Mouse (Mus musculus): ENCODE measurements around the gene Sys1.
A peak's percentile ranks its signal among the peaks of the same experiment; 100 is the strongest.

Gene Sys1

DNA sequence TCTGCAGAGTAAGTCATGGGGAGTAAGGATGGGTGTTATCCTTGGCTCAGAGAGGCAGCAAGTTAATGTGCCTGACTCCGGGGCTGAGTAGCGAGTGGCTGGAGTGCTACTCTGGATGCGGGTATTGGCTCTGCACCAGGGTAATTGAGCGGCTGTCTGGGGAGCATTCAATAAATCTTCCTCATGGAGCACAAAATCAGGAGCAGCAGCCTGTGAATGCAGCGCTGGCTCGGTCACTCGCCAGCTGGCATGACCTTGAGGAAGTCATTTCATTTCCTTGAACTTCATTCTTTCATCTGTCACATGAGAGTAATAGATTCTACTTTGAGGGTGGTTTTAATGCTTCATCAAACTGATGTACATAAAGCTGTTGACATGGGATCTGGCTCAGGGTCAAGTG, 43.7 kb downstream of the Sys1 start:
- no peak for DNase-seq (ENCODE audit: low spot score)

DNA sequence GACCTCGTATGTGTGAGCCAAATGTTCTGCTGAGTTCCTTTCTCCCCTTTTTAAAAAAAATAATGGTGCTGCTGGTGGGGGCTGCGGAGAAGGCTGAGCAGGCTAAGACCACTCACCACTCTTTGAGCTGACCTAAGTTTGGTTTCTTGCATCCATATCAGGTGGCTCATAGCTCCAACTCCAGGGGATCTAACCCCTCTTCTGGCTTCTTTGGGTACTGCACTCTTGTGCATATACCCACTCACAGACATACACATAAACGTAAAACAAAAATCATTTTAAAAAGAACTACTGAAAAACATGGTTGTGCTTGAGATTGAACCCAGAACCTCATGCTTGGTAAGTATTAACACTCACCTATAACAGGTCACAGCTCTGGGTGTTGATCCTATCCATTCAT, 48.2 kb downstream of the Sys1 start:
- no peak for DNase-seq (ENCODE audit: low spot score)

DNA sequence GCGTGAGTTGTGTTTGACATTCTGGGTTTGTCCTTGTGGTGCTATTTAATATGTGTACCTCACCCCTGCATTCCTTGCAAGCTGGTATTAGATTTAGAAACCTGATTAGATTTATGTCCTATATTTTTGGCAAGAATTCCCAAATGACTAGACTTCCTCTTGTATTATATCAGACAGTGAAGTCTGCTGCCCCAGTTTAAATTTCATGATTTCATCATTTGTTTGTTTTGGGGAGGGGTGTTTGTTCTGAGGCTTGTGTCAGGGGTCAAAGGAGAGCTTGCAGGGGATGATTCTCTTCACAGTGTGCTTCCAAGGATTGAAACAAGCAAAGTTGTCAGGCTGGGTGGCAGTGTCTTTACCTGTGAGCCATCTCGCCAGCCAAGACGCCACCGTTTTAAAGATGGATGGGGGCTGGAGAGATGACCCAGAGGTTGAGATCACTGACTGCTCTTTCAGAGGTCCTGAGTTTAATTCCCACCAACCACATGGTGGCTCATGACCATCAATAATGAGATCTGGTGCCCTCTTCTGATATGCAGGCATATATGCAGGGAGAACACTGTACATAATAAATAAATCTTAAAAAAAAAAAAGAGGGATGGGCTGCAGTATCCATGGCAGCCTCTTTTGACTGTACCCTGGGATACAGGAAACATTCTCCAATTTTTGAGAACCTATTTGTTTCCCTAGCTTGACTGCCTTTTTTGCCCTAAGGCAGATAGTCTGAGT, 49.0 kb downstream of the Sys1 start:
- DNase-seq (ENCODE audit: low spot score): no peak

DNA sequence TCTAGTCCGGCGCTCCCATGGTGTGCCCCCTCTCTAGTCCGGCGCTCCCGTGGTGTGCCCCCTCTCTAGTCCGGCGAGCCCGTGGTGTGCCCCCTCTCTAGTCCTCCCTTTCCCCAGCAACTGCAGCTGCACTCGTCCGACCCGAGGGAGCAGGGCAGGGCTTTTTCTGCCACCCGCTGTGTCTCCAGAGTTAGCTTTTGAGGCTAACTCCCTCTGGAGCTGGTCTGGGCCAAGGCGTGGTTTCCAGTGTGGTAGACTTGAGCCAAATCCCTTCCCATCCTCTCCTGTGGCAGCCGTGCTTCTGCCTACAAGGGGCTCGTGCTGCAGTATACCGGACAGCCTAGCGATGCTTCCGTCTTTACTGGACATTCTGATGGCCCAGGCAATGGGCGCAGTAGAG, 51.0 kb downstream of the Sys1 start:
- DNase-seq (ENCODE audit: low spot score): no peak

- no peak for DNase-seq (ENCODE audit: low spot score)
These were observed 53.9 kb downstream of the Sys1 start for GRCm38 (mm10) chr2:164510621-164511190.

GRCm38 (mm10) chr2:164512121-164512909, 55.6 kb downstream of the Sys1 start:
- no peak for DNase-seq (ENCODE audit: low spot score)

- peak; percentile 33 for DNase-seq (ENCODE audit: low spot score)
These were observed 56.6 kb downstream of the Sys1 start for GRCm38 (mm10) chr2:164513389-164513788.

GRCm38 (mm10) chr2:164514916-164515315, 58.2 kb downstream of the Sys1 start:
- DNase-seq (ENCODE audit: low spot score): no peak

GRCm38 (mm10) chr2:164515897-164516296, 59.1 kb downstream of the Sys1 start:
- no peak for DNase-seq (ENCODE audit: low spot score)

GRCm38 (mm10) chr2:164516592-164516991, 59.8 kb downstream of the Sys1 start:
- DNase-seq (ENCODE audit: low spot score): no peak

DNA sequence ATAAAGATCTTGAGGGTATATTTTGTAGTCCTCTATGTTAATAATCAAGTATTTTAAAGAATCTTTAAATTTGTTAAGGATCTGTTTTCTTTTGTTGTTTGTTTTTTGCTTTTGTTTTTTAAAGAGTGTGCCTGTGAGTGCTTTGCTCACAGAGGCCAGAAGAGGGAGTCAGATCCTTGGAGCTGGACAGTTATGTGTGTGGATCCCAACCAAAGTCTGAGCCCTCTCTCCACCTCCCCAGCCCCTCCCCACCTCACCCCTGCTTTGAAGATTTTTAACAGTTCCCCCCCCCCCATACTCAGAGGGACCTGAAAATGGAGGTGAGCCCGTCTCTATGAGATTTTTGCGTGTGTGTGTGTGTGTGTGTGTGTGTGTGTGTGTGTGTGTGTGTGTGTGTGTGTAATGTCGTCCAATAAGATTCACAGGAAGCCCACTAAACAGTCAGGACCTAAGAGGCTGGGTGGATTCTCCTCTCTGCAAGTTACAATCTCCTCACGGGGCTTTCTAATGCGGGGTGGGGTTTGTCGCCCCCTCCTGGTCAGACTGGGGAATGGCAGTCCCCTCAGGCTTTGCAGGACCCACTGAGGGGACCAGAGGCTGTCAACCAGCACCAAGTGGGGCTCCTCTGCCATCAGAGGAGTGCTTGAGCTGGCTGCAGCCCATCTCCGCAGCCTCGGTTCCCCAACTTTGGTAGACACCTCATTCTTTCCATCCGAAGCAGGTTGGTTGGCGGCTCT, 60.9 kb downstream of the Sys1 start:
- no peak for DNase-seq (ENCODE audit: low spot score)

- no peak for DNase-seq (ENCODE audit: low spot score)
These were observed 61.8 kb downstream of the Sys1 start for GRCm38 (mm10) chr2:164518266-164519170.

DNA sequence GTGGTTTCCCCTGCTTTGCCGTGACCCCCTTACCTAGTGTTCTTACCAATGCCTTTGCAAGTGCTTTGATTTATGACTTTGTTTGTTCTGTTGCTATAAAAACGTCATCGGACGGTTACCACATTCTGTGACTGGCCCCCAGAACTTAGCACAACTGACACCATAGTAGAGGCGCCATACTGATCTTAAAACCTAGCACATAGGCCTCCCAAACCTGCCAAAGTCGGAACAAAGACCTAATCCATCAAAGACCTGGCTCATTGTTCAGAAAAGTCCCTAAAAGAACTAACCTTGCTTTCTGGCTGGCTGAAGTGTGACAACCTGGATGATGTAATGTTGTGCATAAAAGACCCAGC, 62.4 kb downstream of the Sys1 start:
- DNase-seq (ENCODE audit: low spot score): no peak

DNA sequence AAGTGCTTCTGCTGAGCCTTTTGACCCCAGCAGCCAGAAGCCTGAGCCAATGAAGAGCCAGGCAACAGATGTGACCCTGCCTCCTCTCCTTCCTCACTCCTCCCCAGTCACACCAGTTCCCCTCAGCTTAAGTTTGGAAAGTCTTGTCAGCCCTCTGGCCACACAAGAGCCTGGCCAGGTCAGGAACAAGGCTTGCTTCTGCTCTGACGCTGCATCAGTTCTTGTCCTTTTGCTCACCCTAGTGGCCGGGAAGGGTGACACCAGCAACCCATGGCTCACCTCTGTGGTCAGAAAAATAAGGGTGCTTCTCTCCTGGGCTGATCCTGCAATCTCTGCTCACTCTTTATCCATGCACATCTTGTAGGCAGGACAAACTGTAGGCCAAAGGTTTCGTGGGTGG, 64.0 kb downstream of the Sys1 start:
- no peak for DNase-seq (ENCODE audit: low spot score)

- DNase-seq (ENCODE audit: low spot score): no peak
These were observed 65.1 kb downstream of the Sys1 start for GRCm38 (mm10) chr2:164521841-164522240.

DNA sequence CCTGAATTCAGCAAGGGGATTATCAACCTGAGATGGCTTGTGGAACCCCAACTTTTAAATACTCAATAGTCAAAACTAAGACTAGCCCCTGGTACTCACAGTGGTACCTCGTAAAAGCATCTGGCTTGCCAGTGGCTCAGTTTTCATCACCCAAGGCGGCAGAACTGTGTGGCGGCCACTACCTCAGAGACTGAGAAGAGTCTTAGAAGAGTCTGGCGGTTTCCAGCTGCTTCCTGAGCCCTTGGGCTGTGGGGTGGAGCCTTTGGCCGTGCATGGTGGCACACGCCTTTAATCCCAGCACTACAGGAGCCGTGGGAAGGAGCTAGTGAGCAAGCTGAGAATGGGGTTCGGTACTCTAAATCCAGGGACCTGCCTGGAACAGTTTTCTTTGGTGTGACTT, 65.5 kb downstream of the Sys1 start:
- no peak for DNase-seq (ENCODE audit: low spot score)

DNA sequence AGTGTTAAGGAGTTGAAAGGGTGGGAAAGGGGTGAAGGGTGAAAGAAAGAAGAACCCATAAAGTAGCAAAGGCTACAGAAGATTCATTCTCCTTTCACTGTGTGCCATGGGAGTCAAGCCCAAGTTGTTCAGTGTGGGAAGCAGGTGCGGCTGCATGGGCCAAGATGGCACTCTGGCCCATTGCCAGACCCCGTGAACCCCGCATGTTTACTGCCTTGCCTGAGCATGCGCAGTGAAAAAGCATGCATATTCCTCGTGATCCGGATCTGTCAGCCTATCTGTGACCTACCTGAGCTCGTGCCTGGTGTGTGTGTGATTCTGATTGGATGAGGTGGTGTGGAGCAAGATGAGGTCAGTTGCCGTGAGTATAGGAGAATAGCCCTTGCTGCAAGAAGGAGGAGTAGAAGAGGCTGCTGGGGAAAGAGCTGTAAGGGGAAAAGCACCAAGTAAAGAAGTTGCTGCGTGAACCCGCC, 66.6 kb downstream of the Sys1 start:
- DNase-seq (ENCODE audit: low spot score): no peak

- no peak for DNase-seq (ENCODE audit: low spot score)
These were observed 71.8 kb downstream of the Sys1 start for GRCm38 (mm10) chr2:164528557-164528956.

Measured in ovary, adult 18-20 months (tissue).